Mouse (Mus musculus) gastrocnemius, adult 18-20 months (tissue): ENCODE data around the gene H2-Ob. TPM values are rescaled to one million over a fixed set of nuclear protein-coding genes. Genes with fewer than 3 reads are reported as not detected.

Experiments used
- DNase-seq: peaks from one replicate; pipeline ENCODE4 v3.0.0; 2021; ENCODE audit warnings: low spot score
- long read RNA-seq, 2 experiments: library from polyadenylated mRNA; stranded (forward); transcript quantifications; one replicate each; pipeline ENCODE4 v2.0.0; 2021
- total RNA-seq, 2 experiments: library from RNA; stranded (reverse); gene quantifications; 2 replicates each; pipeline ENCODE4 v1.2.3; 2021

H2-Ob gene
- total RNA-seq, result under 1 TPM; 0.14 to 0.33 TPM
- long read RNA-seq, experiment 1, result 0 reads
- long read RNA-seq, experiment 2, partial matches to known transcripts, result 0 of 1 reads
- long read RNA-seq, experiment 2, other reads (novel, unspliced or antisense), result 0 of 1 reads

DNA sequence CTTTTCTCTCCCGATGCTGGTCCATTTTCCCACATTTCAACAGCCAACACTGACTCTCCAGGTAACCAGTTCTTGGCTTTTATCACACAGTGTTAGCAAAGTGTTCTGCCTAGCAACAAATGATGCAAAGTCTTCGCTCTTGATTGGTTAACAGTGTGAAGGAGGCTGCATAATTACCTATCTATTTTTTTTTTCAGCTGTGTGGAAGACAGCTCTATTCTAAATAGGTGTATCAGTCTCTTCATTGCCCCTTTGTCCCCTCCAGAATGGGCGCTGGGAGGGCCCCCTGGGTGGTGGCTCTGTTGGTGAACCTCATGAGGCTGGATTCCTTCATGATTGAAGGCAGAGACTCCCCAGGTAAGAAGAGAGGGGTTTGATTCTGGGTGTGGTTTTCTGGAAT lies at the start of gene H2-Ob:
TSS of gene H2-Ob (plus strand) at position 198 of the 400 bp plus-strand sequence.
- DNase-seq, result peak; percentile 30

DNA sequence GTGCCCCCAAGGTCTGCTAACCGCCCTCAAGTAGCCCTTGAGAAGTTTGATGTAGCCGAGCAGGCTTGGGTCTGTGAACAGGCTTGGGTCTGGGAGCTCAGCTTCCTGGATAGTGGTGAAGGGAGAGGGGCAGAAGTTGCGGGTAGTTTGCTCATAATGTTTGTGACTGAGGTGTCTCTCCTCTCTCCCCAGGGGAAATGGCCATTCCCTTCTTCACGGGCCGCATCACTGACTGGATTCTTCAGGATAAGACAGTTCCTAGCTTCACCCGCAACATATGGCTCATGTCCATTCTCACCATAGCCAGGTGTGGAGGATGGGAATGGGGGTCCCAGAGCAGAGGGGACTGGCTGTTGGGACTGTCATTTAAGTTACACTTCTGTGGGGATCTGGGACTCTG lies 49.7 kb upstream of the H2-Ob start:
- DNase-seq, result no peak

DNA sequence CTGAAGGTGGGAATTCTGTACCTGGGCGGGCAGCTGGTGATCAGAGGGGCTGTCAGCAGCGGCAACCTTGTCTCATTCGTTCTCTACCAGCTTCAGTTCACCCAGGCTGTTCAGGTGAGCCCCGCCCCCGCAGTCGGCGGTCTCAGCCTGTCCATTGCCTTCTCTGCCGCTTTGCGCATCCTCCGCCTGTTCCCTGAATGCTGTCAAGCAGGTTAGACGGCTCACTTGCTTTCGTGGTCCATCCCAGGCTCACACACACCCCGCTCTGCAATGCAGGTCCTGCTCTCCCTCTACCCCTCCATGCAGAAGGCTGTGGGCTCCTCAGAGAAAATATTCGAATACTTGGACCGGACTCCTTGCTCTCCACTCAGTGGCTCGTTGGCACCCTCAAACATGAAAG lies 45.9 kb upstream of the H2-Ob start:
- no peak for DNase-seq

DNA sequence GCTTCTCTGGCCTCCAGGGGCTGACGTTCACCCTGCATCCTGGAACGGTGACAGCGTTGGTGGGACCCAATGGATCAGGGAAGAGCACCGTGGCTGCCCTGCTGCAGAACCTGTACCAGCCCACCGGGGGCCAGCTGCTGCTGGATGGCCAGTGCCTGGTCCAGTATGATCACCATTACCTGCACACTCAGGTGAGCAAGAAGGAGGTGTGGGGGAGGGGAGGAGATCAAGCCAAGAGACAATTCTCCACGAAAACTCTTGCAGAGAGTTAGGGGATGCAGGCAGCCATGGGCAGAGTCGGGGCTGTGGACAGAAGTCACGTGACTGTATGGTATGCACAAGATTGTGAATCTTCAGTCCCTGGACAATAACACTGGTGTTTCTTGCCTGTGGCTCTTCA lies 45.2 kb upstream of the H2-Ob start:
- DNase-seq, result no peak

DNA sequence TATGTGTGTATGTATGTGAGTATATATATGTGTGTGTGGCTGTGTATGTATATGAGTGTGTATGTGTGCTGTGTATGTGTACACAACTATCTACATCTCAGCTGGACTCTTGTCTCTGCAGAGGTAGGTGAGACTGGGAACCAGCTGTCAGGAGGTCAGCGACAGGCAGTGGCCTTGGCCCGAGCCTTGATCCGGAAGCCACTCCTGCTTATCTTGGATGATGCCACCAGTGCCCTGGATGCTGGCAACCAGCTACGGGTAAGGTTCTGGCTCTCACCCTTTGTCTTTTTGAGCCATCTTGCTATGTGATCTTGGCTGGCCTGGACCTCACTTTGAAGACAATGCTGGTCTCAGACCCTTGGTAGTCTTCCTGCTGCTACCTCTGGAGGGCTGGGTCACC lies 44.0 kb upstream of the H2-Ob start:
- no peak for DNase-seq

DNA sequence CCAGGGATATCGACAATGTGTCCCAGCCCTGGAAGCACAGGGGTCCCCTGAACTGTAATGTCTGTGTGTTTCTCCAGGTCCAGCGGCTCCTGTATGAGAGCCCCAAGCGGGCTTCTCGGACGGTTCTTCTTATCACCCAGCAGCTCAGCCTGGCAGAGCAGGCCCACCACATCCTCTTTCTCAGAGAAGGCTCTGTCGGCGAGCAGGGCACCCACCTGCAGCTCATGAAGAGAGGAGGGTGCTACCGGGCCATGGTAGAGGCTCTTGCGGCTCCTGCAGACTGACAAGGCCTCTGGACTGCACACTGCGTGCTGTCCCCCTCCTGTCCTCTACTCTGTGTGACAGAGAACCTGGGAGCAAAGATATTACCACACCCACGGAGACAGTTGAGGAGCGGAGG lies 42.2 kb upstream of the H2-Ob start:
- no peak for DNase-seq

DNA sequence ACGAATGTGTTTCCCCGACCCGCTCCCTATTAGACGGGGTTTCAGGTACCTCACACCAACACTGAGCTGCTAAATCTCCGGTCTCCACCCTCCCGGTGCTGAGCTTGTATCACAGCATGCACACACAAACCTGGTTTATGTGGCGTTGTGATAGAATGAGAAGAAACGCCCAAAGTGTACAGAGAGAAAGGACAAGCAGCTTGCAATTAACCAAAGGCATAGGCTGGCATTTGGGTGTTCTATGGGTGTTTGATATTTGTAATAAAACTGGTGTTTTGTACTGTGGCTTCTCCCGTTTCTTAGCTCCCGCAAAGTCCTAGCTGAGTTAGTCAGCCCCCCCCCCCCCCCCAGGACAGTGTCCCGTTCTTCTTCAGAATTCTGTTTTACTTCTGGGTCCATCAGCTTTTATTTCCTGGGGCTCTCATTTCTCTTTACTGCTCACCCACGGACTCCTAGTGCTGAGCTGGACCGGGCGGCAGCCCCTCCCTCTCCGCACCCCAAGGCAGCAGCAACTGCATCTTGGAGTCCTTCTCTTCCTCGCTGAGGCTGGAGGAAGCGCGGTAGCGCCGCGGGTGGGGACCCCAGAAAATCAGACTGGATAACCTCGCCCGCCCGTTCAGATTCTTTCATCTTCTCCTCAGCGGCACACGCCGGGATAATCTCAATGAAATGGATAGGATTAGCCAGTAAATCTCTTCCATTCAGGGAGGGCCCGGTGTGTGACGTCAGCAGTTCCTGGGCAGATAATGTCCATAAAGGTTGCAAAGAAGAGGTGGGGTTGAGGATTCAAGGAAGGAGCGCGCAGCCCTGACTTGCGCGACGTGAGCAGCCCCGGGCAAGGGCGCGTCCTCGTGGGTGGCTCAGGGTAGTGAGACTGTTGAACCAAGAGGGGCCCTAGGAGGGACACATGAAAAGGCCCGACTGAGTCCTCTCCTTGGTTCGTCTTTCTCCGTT lies 41.5 kb upstream of the H2-Ob start, which contains the start of gene Psmb8:
TSS of gene Psmb8 (plus strand) at position 781 of the 954 bp plus-strand sequence.
- peak; percentile 94 for DNase-seq

DNA sequence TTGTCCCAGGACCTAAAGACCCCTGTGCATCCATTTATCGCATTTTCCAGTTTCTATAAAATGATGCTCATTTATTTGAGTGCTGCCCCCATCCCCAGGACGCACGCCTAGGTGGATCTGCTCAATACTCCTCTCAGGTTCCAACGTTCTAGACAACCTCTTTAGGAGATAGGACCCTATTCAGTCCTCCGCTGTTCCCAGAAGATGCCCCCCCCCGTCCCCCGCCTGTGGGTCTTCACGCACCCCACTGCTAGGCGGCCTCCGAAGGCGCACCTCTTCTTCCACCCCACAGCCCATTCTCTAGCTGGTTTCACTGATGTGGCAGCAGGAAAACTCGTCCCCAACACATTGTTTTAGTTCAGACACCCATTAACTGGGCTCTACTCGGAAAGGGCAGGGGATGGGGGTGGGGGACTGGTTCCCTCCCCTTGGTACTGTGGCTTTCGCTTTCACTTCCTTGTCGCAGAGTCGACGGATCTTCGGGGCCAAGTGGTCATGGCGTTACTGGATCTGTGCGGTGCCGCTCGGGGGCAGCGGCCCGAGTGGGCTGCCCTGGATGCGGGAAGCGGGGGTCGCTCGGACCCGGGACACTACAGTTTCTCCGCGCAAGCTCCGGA lies 40.7 kb upstream of the H2-Ob start:
- DNase-seq, result peak; percentile 55

DNA sequence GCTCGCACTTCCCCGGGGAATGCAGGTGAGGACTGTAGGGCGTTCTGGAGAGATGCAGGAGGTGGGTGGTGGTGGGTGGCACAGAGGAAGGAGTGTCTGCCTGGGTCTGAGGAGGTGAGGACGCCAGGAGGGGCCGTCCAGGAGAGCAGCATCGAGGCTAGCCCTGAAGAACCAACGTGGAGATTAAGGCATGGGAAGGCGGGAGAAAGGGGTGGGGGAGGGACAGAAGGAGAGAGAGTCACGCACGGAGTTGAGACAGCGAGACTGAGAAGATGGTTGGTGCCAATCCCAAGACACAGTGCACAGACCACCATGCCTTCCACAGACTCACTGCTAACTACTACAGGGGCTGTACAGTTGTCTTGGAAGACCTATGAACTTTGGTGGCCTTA lies 40.2 kb upstream of the H2-Ob start:
- no peak for DNase-seq

DNA sequence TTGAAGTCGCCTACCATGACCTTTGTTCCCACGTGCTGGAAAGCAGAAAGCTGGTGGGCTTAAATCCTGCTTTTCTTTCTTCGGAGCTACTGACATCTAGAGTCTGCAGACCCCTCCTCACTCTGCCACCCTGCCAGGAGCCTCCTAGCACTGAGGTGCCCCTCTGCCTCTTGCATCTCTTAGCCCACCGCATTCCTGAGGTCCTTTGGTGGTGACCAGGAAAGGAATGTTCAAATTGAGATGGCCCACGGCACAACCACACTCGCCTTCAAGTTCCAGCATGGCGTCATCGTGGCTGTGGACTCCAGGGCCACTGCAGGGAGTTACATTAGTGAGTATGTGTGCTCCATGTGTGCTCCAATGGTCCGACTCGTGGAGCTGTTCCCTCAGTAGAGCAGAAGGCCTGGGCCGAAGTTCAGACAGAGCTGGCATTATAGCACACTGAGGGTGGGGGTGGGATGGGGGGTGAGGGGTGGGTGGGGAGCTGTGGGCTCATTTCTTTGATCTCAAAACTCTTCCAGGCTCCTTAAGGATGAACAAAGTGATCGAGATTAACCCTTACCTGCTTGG lies 39.6 kb upstream of the H2-Ob start:
- no peak for DNase-seq

DNA sequence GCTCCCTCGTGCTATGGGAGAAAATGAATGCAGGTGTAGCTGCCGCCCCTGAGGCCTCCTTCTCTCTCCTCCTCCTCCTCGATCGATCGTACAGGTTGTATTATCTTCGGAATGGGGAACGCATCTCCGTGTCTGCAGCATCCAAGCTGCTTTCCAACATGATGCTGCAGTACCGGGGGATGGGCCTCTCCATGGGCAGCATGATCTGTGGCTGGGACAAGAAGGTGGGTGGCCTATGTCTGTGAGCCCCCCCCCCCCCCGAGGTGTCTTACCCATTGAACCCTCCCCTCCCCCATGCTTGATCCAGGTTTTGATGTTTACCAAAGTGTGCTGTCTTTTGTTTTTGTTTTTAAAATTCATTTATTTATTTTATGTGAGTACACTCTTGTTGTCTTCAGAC lies 38.7 kb upstream of the H2-Ob start:
- no peak for DNase-seq

DNA sequence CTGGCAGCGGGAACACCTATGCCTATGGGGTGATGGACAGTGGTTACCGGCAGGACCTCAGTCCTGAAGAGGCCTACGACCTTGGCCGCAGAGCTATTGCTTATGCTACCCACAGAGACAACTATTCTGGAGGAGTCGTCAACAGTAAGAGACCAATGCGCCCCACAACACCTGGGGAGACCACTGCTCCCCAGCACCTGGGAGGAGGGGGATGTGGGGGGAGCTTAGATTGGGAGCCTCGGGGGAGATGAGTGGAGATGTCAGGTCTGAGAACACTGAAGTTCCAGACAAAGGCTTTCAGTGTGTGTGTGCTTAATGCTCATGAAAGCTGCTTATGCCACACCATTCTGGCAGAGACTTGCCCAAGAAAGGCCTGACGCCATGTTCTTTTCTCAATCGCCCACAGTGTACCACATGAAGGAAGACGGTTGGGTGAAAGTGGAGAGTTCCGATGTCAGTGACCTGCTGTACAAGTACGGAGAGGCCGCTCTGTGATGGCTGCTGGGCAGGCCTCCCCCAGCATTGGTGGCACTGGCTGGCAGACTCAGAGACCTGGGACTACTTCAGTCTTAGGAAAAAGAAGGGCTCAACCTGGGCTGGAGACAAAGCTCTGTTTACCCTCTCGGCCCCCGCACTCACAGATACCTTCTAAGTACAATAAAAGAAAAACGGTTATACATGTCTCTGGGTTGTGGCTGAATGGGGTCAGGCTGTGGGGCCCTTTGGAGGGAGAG lies 37.8 kb upstream of the H2-Ob start:
- no peak for DNase-seq

DNA sequence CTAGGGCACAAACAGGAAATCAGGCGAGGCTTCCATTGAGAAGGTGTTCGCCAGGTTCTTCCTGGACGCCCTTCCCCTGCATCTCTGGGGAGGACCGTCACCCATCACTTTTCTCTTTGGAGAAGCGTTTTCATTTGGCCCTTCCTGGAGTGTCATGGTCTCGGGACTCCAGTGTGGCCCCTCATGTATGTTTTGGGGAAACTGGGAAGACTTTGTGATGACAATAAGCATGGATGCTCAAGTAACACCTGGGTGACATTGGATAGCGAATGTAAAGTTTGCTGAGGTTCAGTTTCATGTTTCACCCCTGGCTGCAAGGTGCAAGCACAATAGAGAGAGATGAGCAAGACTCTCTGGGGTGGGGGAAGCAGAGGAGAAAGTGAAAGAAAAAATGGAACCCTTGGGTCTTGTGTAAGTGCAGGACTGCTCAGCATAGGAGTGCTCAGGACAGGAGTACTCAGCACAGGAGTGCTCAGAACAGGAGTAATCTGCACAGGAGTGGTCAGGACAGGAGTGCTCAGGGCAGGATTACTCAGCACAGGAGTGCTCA lies 37.1 kb upstream of the H2-Ob start:
- DNase-seq, result no peak

DNA sequence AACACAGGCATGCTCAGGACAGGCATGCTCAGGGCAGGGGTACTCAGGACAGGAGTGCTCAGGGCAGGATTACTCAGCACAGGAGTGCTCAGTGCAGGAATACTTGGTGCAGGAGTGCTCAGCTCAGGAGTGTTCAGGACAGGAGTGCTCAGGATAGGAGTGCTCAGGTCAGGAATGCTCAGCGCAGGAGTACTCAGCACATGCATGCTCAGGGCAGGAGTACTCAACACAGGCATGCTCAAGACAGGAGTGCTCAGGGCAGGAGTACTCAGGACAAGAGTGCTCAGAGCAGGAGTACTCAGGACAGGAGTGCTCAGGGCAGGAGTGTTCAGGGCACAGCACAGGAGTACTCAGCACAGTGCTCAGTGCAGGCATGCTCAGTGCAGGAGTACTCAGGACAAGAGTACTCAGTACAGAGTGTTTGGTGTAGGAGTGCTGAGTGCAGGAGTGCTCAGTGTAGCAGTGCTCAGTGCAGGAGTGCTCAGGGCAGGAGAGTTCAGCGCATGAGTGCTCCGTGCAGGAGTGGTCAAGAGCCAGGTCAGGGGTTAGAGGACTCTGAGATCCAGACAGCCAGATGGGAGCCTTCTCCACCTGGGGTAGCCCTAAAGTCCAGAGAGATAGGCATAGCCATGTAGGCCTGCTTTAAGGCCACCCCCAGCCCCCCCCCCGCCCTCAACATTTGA lies 35.8 kb upstream of the H2-Ob start:
- DNase-seq, result no peak

DNA sequence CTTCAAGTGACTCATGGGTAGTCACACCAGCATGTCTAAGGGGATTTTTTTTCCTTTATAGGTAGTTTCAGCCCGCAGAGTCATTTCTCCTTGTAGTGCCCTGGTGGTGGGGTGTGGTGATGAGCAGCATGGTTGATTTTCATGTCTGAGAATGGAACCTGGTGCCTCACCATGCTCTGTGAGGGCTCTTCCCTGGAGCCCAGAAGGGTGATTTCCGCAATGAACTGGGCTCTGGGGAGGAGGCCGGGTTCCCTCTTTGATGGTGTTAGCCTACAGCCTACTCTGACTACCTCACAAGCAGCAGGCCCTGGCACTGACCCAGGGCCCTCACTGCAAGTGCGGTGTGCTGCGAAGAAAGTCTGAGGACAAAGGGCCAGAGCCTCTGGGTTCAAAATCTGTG lies 35.3 kb upstream of the H2-Ob start, which contains the start of gene Tap2:
TSS of gene Tap2 (plus strand) at position 84 of the 400 bp plus-strand sequence.
- no peak for DNase-seq

DNA sequence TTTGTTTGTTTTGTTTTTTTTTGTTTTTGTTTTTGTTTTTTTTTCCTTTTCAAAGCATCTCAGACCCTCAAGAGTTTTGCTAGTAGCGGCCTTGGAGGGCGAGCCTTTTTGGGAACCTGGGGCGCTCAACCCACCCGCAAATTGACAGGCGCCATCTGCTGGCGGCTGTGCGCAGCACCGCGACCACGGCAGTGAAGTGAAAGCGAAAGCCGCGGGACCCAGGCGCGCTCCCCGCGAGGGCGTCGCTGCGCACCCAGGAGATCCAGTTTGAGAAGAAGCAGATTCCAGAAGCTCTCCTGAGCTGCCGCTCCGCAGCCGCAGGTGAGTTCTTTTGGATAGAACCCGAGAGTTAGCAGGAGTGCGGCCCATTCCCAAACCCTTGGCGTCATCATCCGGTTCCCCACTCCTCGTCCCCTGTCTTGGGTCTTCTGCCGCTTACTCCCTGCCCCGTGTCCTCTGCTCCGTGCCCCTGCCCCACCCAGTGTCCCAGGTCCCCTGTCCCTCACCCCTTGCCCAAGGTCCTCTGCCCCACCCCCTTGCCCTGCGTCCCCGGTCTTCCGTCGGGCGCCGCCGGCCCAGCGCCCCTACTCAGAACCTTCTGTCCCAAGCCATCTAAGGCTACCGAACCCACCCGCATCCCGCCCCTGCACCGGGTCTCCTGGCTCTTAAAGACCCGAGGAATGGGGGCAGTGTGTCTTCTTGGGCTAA lies 34.2 kb upstream of the H2-Ob start:
- peak; percentile 91 for DNase-seq

DNA sequence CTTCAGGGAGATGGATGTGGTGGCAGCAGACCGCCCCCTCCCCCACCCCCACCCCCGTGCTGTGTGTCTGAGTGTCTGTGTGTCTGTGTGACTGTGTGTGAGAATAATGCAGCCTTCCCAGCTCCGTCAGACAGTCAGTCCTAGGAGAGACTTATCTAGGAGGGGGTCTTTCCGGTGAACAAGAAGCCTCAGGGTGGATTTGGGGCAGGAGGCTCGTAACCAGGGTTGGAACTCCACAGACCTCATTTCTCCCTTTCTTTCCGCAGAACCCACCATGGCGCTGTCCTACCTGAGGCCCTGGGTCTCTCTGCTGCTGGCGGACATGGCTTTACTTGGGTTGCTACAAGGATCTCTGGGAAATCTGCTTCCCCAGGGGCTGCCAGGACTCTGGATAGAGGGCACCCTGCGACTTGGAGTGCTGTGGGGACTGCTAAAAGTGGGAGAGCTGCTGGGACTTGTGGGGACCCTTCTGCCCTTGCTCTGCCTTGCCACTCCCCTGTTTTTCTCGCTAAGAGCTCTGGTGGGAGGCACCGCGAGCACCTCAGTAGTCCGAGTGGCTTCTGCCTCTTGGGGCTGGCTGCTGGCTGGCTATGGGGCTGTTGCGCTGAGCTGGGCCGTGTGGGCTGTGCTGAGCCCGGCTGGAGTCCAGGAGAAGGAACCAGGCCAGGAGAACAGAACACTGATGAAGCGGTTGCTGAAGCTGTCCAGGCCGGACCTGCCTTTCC lies 33.5 kb upstream of the H2-Ob start:
- peak; percentile 58 for DNase-seq

DNA sequence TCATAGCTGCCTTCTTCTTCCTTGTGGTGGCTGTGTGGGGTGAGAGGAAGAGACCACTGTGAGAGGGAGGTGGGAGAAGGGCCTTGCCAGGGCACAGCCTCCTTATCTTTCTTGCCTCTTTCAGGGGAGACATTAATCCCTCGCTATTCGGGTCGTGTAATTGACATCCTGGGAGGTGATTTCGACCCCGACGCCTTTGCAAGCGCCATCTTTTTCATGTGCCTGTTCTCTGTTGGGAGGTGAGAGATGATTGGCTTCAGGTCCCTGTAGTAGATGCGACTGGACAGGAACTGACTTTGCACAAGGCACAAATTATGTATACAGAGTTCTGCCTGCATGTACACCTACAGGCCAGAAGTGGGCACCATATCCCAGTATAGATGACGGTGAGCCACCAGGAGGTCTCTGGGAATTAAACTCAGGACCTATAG lies 32.9 kb upstream of the H2-Ob start:
- DNase-seq, result no peak

DNA sequence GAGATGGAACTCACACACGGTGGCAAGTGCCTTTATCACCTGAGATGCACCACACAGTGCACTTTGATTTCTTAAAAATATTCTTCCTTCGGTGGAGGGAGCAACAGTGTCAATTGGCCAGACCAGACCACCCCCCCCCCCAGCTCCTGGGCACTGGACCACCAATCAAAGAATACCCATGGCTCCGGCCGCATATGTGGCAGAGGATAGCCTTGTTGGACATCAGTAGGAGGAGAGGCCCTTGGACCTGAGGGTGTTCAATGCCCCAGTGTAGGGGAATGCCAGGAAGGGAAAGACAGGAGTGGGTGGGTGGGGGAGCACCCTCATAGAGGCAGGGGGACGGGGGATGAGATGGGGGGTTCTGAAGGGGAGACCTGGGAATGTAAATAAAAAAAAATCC lies 32.0 kb upstream of the H2-Ob start:
- DNase-seq, result no peak
